Mouse (Mus musculus) bone marrow, adult 2 months (tissue): Measurements from ENCODE around the gene Zfand3.

Experiments used
- CTCF ChIP-seq: fragments of 200-500 bp; IDR thresholded peaks from 2 replicates; pipeline ENCODE4 v1.5.1; 2011; ENCODE audit warnings: low read length, control low read depth; ENCODE audit not compliant: control insufficient read depth, insufficient read depth
- POLR2A ChIP-seq: fragments of 200-500 bp; IDR thresholded peaks from 2 replicates; pipeline ENCODE4 v1.6.1; 2011; ENCODE audit warnings: low read depth, mild to moderate bottlenecking, control low read depth, low read length, borderline replicate concordance; ENCODE audit not compliant: control insufficient read depth

GRCm38 (mm10) chr17:30086695-30087094, 82.2 kb downstream of the Zfand3 start:
- TF ChIP-seq CTCF (no peak), POLR2A (no peak)
